Mouse (Mus musculus) midbrain, postnatal 0 days (tissue): Measurements from ENCODE around the gene Aqp5. TPM values are rescaled to one million over a fixed set of nuclear protein-coding genes. Genes with fewer than 3 reads are reported as not detected.

Experiments used
- ATAC-seq: fragments of 200-750 bp; cut with Nextera tagmentation; 2 replicates; pipeline ENCODE4 v1.8.0; 2017; ENCODE audit warnings: moderate number of reproducible peaks, mild to moderate bottlenecking, moderate TSS enrichment, moderate library complexity; ENCODE audit not compliant: low FRiP score
- DNase-seq: peaks from one replicate; pipeline ENCODE4 v3.0.0-alpha.2; 2015; ENCODE audit warnings: low spot score
- H3K27ac ChIP-seq: fragments of 300-500 bp; sonication (generic); 2 replicates; pipeline ENCODE4 v1.5.1; 2014; ENCODE audit warnings: low read depth, mild to moderate bottlenecking, low read length, mixed read lengths
- H3K27me3 ChIP-seq: fragments of 300-500 bp; sonication (generic); 2 replicates; pipeline ENCODE4 v1.6.1; 2014; ENCODE audit warnings: low read length, control low read depth, mixed read lengths; ENCODE audit not compliant: insufficient read depth
- H3K36me3 ChIP-seq: fragments of 300-500 bp; sonication (generic); 2 replicates; pipeline ENCODE4 v1.6.1; 2014; ENCODE audit warnings: low read length, control low read depth, mixed read lengths; ENCODE audit not compliant: insufficient read depth
- H3K4me1 ChIP-seq: fragments of 300-500 bp; sonication (generic); 2 replicates; pipeline ENCODE4 v1.6.1; 2014; ENCODE audit warnings: mild to moderate bottlenecking, control low read depth, antibody characterized with exemption, low read length, mixed read lengths; ENCODE audit not compliant: insufficient read depth
- H3K4me2 ChIP-seq: fragments of 300-500 bp; sonication (generic); 2 replicates; pipeline ENCODE4 v1.6.1; 2014; ENCODE audit warnings: low read depth, mild to moderate bottlenecking, low read length, mixed read lengths; ENCODE audit not compliant: poor library complexity, severe bottlenecking
- H3K4me3 ChIP-seq: fragments of 300-500 bp; sonication (generic); 2 replicates; pipeline ENCODE4 v1.5.1; 2014; ENCODE audit warnings: low read depth, mild to moderate bottlenecking, low read length, moderate library complexity
- H3K9ac ChIP-seq: fragments of 300-500 bp; sonication (generic); replicated peaks from 2 replicates; pipeline ENCODE4 v1.6.1; 2014; ENCODE audit warnings: mild to moderate bottlenecking, low read length, moderate library complexity, mixed read lengths; ENCODE audit not compliant: poor library complexity, severe bottlenecking
- H3K9me3 ChIP-seq: fragments of 300-500 bp; sonication (generic); 2 replicates; pipeline ENCODE4 v1.6.1; 2016; ENCODE audit warnings: low read length, control low read depth
- CTCF ChIP-seq: IDR thresholded peaks from 2 replicates; pipeline ENCODE4 v1.5.1; 2016; ENCODE audit warnings: antibody characterized with exemption, mild to moderate bottlenecking
- WGBS: fragments of 180-500 bp; shearing (Covaris S2); extraction: QIAGEN DNeasy Blood & Tissue Kit; methylation state at CpG from one replicate; pipeline ENCODE4 v1.1.7; 2014; 5-methylcytosine and 5-hydroxymethylcytosine counted together
- polyA plus RNA-seq: library from polyadenylated mRNA; unstranded; fragments of >200 nt; fragmentation: Nextera tagmentation; extraction: Ambion mirVana; gene quantifications from 2 replicates; pipeline ENCODE4 v1.2.1, GENCODE M21; 2015
- total RNA-seq: library from RNA; depleted of rRNA; stranded (reverse); fragments of >200 nt; gene quantifications from 2 replicates; pipeline ENCODE4 v1.2.3, GENCODE M21; 2014

Gene Aqp5
- total and polyA plus RNA-seq, 2 experiments from 2014 or later, result 1.0 to 3.2 TPM

GRCm38 (mm10) chr15:99597596-99597995 lies 7.0 kb downstream of the Aqp5 start:
- H3K36me3 ChIP-seq, result no peaks in the 10 kb centered on the region
- 0 out of 2 replicates have a peak, but pooled peaks cover 5% of the 10 kb centered on the region for H3K4me1 ChIP-seq
- no peaks in the 10 kb centered on the region for H3K9me3 ChIP-seq
- ATAC-seq (no peak), DNase-seq (no peak)
- 64% methylated on average over 8 of the region's 8 CpGs for WGBS
- no peak overlapping the region for H3K4me3 ChIP-seq
- H3K27me3 ChIP-seq, result peaks cover 8% of the 10 kb centered on the region
- no peak overlapping the region for H3K9ac ChIP-seq
- H3K4me2 ChIP-seq, result no peak overlapping the region
- no peak for TF ChIP-seq CTCF
- H3K27ac ChIP-seq, result no peak overlapping the region

GRCm38 (mm10) chr15:99599245-99600070 lies 8.9 kb downstream of the Aqp5 start:
- WGBS, result 38% methylated on average over 17 of the region's 17 CpGs
- no peak overlapping the region for H3K9ac ChIP-seq
- DNase-seq (peak; percentile 61), ATAC-seq (peak; percentile 42; the same call in 1 of the 2 replicates)
- H3K27ac ChIP-seq, result no peak overlapping the region
- no peaks in the 10 kb centered on the region for H3K36me3 ChIP-seq
- H3K4me2 ChIP-seq, result no peak overlapping the region
- no peak overlapping the region for H3K4me3 ChIP-seq
- TF ChIP-seq CTCF, result no peak
- peaks cover 4% of the 10 kb centered on the region for H3K27me3 ChIP-seq
- H3K4me1 ChIP-seq, result 0 out of 2 replicates have a peak, but pooled peaks cover 5% of the 10 kb centered on the region
- no peaks in the 10 kb centered on the region for H3K9me3 ChIP-seq

- DNase-seq, result no peak
- Histone ChIP-seq H3K4me1 (0 out of 2 replicates have a peak, but pooled peaks cover 5% of the 10 kb centered on the region), H3K4me2 (no peak within 1 kb of the TSS), H3K9me3 (no peaks in the 10 kb centered on the region), H3K27me3 (peaks cover 4% of the 10 kb centered on the region; the same call in 1 of the 2 replicates), H3K36me3 (no peaks in the 10 kb centered on the region), H3K9ac (no peak within 1 kb of the TSS), H3K27ac (no peak within 1 kb of the TSS), H3K4me3 (no peak within 1 kb of the TSS)
- TF ChIP-seq CTCF, result no peak
- ATAC-seq, result no peak
- 56% methylated on average over 22 of the region's 22 CpGs for WGBS
Observed at GRCm38 (mm10) chr15:99600986-99601822, 10.6 kb downstream of the Aqp5 start, which contains the start of gene Aqp6. TSS of gene Aqp6 (plus strand) at chr15:99601400.

GRCm38 (mm10) chr15:99601823-99602120 lies 11.2 kb downstream of the Aqp5 start:
- WGBS, result 15% methylated on average over 4 of the region's 5 CpGs
- Histone ChIP-seq H3K27ac (no peak overlapping the region), H3K36me3 (no peaks in the 10 kb centered on the region), H3K4me3 (no peak overlapping the region), H3K9ac (no peak overlapping the region), H3K4me2 (no peak overlapping the region), H3K9me3 (no peaks in the 10 kb centered on the region), H3K27me3 (peaks cover 4% of the 10 kb centered on the region; the same call in 1 of the 2 replicates), H3K4me1 (0 out of 2 replicates have a peak, but pooled peaks cover 5% of the 10 kb centered on the region)
- ATAC-seq (no peak), DNase-seq (no peak)
- no peak for TF ChIP-seq CTCF

GRCm38 (mm10) chr15:99602206-99602820 lies 11.7 kb downstream of the Aqp5 start:
- Histone ChIP-seq H3K4me1 (0 out of 2 replicates have a peak, but pooled peaks cover 5% of the 10 kb centered on the region), H3K9me3 (no peaks in the 10 kb centered on the region)
- 64% methylated on average over 17 of the region's 17 CpGs for WGBS

More at GRCm38 (mm10) chr15:99602206-99602820, 11.7 kb downstream of the Aqp5 start:
- no peak overlapping the region for H3K4me2 ChIP-seq
- DNase-seq (no peak), ATAC-seq (no peak)
- peaks cover 4% of the 10 kb centered on the region; the same call in 1 of the 2 replicates for H3K27me3 ChIP-seq
- H3K4me3 ChIP-seq, result no peak overlapping the region
- H3K9ac ChIP-seq, result no peak overlapping the region
- H3K27ac ChIP-seq, result no peak overlapping the region
- TF ChIP-seq CTCF, result no peak
- H3K36me3 ChIP-seq, result no peaks in the 10 kb centered on the region
